Mouse (Mus musculus) heart, postnatal 0 days (tissue): Measurements from ENCODE around the gene Itpr1. TPM values are rescaled to one million over a fixed set of nuclear protein-coding genes. Genes with fewer than 3 reads are reported as not detected.

ENCODE experiments used
- ATAC-seq: fragments of 200-750 bp; cut with Nextera tagmentation; 2 replicates; pipeline ENCODE4 v1.8.0; 2017; ENCODE audit warnings: low read depth, moderate number of reproducible peaks, moderate library complexity; ENCODE audit not compliant: insufficient read depth
- DNase-seq: peaks from one replicate; pipeline ENCODE4 v3.0.0-alpha.2; 2016; ENCODE audit warnings: low spot score
- H3K27ac ChIP-seq: fragments of 300-500 bp; sonication (generic); 2 replicates; pipeline ENCODE4 v1.5.1; 2014; ENCODE audit warnings: low read depth, mild to moderate bottlenecking
- H3K27me3 ChIP-seq: fragments of 300-500 bp; sonication (generic); 2 replicates; pipeline ENCODE4 v1.6.1; 2014; ENCODE audit warnings: low read length, mixed read lengths; ENCODE audit not compliant: control insufficient read depth, insufficient read depth
- H3K36me3 ChIP-seq: fragments of 300-500 bp; sonication (generic); replicated peaks from 2 replicates; pipeline ENCODE4 v1.6.1; 2014; ENCODE audit warnings: low read length, mixed read lengths; ENCODE audit not compliant: control insufficient read depth, insufficient read depth
- H3K4me1 ChIP-seq: fragments of 300-500 bp; sonication (generic); 2 replicates; pipeline ENCODE4 v1.6.1; 2014; ENCODE audit warnings: antibody characterized with exemption; ENCODE audit not compliant: control insufficient read depth, insufficient read depth
- H3K4me2 ChIP-seq: fragments of 300-500 bp; sonication (generic); 2 replicates; pipeline ENCODE4 v1.6.1; 2014; ENCODE audit warnings: low read depth, mild to moderate bottlenecking, low read length, moderate library complexity
- H3K4me3 ChIP-seq: fragments of 300-500 bp; sonication (generic); 2 replicates; pipeline ENCODE4 v1.5.1; 2014; ENCODE audit warnings: low read depth, low read length
- H3K9ac ChIP-seq: fragments of 300-500 bp; sonication (generic); replicated peaks from 2 replicates; pipeline ENCODE4 v1.6.1; 2014; ENCODE audit warnings: low read depth, low read length, mixed read lengths
- H3K9me3 ChIP-seq: fragments of 300-500 bp; sonication (generic); replicated peaks from 2 replicates; pipeline ENCODE4 v1.6.1; 2016; ENCODE audit warnings: low read length; ENCODE audit not compliant: control insufficient read depth
- CTCF ChIP-seq: IDR thresholded peaks from 2 replicates; pipeline ENCODE4 v1.5.1; 2016; ENCODE audit warnings: antibody characterized with exemption, control low read depth, low read depth
- EP300 ChIP-seq: IDR thresholded peaks from 2 replicates; pipeline ENCODE4 v1.6.1; 2016; ENCODE audit warnings: antibody characterized with exemption, low read depth
- WGBS: fragments of 180-500 bp; shearing (Covaris S2); extraction: QIAGEN DNeasy Blood & Tissue Kit; methylation state at CpG from one replicate; pipeline ENCODE4 v1.1.7; 2014; 5-methylcytosine and 5-hydroxymethylcytosine counted together
- polyA plus RNA-seq: library from polyadenylated mRNA; unstranded; fragments of >200 nt; fragmentation: Nextera tagmentation; extraction: Ambion mirVana; gene quantifications from 2 replicates; pipeline ENCODE4 v1.2.1, GENCODE M21; 2015
- total RNA-seq: library from RNA; depleted of rRNA; stranded (reverse); fragments of >200 nt; gene quantifications from 2 replicates; pipeline ENCODE4 v1.2.3, GENCODE M21; 2014; ENCODE audit warnings: low replicate concordance

Gene Itpr1
- total and polyA plus RNA-seq, 2 experiments from 2014 or later, result 7.1 to 22.2 TPM

GRCm38 (mm10) chr6:108273451-108273850 lies 60.6 kb downstream of the Itpr1 start:
- Histone ChIP-seq H3K4me3 (no peak overlapping the region), H3K27ac (peak overlapping the region; percentile 51; the same call in 1 of the 2 replicates), H3K27me3 (no peaks in the 10 kb centered on the region), H3K36me3 (no peaks in the 10 kb centered on the region), H3K4me2 (peak overlapping the region; percentile 24; the same call in 1 of the 2 replicates), H3K9ac (no peak overlapping the region), H3K9me3 (no peaks in the 10 kb centered on the region), H3K4me1 (peaks cover 36% of the 10 kb centered on the region)
- WGBS, result 13% methylated on average over 7 of the region's 7 CpGs
- no peak for ATAC-seq
- TF ChIP-seq CTCF (no peak), EP300 (0 out of 2 replicates have a peak, but pooled peaks have one; percentile 25)
- no peak for DNase-seq

- H3K27me3 ChIP-seq, result no peaks in the 10 kb centered on the region
- H3K4me3 ChIP-seq, result no peak overlapping the region
- TF ChIP-seq CTCF (no peak), EP300 (no peak)
- 53% methylated on average over 10 of the region's 10 CpGs for WGBS
- no peak for DNase-seq
- ATAC-seq, result peak; percentile 77
- no peak overlapping the region; the same call in 1 of the 2 replicates for H3K9ac ChIP-seq
- H3K36me3 ChIP-seq, result no peaks in the 10 kb centered on the region
- H3K9me3 ChIP-seq, result no peaks in the 10 kb centered on the region
- peak overlapping the region; percentile 60 for H3K27ac ChIP-seq
- no peak overlapping the region for H3K4me2 ChIP-seq
- H3K4me1 ChIP-seq, result peaks cover 42% of the 10 kb centered on the region
Measured at GRCm38 (mm10) chr6:108274364-108275084, 61.6 kb downstream of the Itpr1 start.

DNA sequence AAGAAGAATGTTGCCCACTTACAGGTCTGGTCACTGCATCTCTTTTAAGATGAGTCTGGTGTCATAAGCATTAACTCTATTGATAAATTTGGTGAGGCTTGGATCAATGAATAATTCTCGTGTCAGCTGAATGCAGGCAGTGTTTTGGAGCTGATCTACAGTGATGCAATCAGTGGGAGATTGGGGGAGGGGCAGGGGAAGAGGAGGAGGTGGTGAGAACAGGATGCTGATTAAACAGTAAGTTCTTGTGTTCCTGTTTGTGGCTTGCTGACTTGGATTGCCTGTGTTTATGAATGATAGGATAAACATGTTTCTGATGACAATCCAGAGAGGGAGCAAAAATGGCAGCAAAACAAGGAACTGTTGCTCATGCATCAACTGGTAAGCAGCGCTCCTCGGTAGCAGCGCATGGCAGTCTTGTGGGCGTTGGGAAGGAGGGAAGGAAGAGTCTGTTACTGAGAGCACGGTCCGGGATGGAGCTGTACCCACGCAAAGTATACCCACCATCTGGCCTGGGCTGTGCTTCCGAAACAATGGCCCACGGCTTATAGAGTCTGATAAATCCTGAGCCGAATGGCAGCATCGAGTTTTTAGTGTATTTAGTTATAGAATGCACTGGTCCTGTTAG lies 64.1 kb downstream of the Itpr1 start:
- H3K4me3 ChIP-seq, result no peak overlapping the region
- H3K4me1 ChIP-seq, result peaks cover 43% of the 10 kb centered on the region
- no peak overlapping the region for H3K4me2 ChIP-seq
- no peaks in the 10 kb centered on the region for H3K27me3 ChIP-seq
- DNase-seq, result no peak
- H3K36me3 ChIP-seq, result no peaks in the 10 kb centered on the region
- TF ChIP-seq EP300 (no peak), CTCF (no peak)
- no peaks in the 10 kb centered on the region for H3K9me3 ChIP-seq
- WGBS, result 83% methylated on average over 12 of the region's 12 CpGs
- no peak overlapping the region for H3K9ac ChIP-seq
- no peak for ATAC-seq
- H3K27ac ChIP-seq, result no peak overlapping the region

GRCm38 (mm10) chr6:108277622-108278396 lies 64.9 kb downstream of the Itpr1 start:
- H3K27ac ChIP-seq, result peak overlapping the region; percentile 40
- TF ChIP-seq CTCF (no peak), EP300 (no peak)
- peak; percentile 43 for DNase-seq
- H3K4me2 ChIP-seq, result no peak overlapping the region
- H3K9me3 ChIP-seq, result no peaks in the 10 kb centered on the region
- peaks cover 46% of the 10 kb centered on the region for H3K4me1 ChIP-seq
- WGBS, result 63% methylated on average over 12 of the region's 12 CpGs
- no peak overlapping the region for H3K4me3 ChIP-seq
- H3K9ac ChIP-seq, result no peak overlapping the region
- H3K36me3 ChIP-seq, result no peaks in the 10 kb centered on the region
- H3K27me3 ChIP-seq, result no peaks in the 10 kb centered on the region
- ATAC-seq, result peak; percentile 79

DNA sequence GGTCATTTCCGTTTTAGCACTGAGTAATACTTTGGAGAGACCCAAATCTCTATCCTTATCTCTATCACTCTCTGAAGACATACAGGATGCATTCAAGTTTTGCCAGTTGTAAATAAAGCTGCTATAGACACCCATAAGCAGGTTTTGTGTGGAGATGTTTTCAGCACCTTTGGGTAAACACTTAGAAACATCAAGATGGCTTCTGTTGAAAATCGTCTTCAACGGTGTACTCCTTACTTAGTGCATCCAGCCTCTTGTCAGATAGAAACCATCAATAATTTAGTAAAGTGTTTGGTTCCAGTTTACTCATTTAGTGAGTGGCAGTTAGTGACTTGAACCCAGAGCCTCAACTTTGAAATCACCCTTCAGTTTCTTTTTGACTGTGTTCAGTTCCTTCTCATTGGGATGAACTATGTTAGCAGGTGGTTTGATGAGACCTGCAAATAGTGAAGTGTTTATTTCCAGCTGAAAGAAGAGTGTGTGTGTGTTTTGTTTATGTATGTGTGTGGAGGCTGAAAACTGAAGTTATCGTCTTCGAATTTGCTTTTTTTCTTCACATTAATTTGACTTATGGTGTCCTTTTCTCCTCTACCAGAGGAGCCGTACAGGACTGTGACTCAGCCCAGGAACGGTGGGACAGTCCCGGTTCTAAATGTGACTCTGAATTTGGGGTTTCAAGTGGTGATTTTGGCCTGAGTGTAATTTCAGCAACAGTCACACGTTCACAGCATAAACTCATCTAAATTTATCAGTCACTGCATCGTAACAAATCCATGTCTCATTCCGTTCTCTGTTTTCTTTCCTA lies 66.1 kb downstream of the Itpr1 start:
- no peak overlapping the region for H3K4me3 ChIP-seq
- TF ChIP-seq EP300, result no peak
- no peak for TF ChIP-seq CTCF
- no peaks in the 10 kb centered on the region for H3K36me3 ChIP-seq
- no peak overlapping the region for H3K27ac ChIP-seq
- DNase-seq, result no peak
- no peaks in the 10 kb centered on the region for H3K9me3 ChIP-seq
- H3K4me2 ChIP-seq, result no peak overlapping the region
- peaks cover 37% of the 10 kb centered on the region for H3K4me1 ChIP-seq
- no peak overlapping the region for H3K9ac ChIP-seq
- H3K27me3 ChIP-seq, result no peaks in the 10 kb centered on the region
- WGBS, result 78% methylated on average over 11 of the region's 11 CpGs
- no peak for ATAC-seq
